7 mouse cellular contexts compared by ENCODE assay signal in genomic region chr17:66100566-66101379, GRCm38 (mm10). TPM values are rescaled to one million over a fixed set of nuclear protein-coding genes. Genes with fewer than 3 reads are reported as not detected.
DNase-seq lines count a peak whose midpoint lies in the region; ATAC-seq and TF ChIP-seq lines count a peak whose summit lies in the region.

No protein-coding gene starts in this region.

- H3K4me2 ChIP-seq in hindbrain, embryonic 12.5 days (replicated peaks), result peak overlapping the region; percentile 95
- H3K4me2 ChIP-seq in liver, embryonic 15.5 days, result peak overlapping the region; percentile 85
- H3K4me2 ChIP-seq in stomach, embryonic 16.5 days (ENCODE audit: low read depth, low read length), result peak overlapping the region; percentile 72

- WGBS in hindbrain, embryonic 12.5 days, result under 1% methylated on average over 41 of the region's 41 CpGs
- WGBS in liver, embryonic 15.5 days (ENCODE audit: insufficient replicate concordance), result under 1% methylated on average over 41 of the region's 41 CpGs
- under 1% methylated on average over 41 of the region's 41 CpGs for WGBS in stomach, embryonic 16.5 days

- H3K9ac ChIP-seq in hindbrain, embryonic 12.5 days, result peak overlapping the region; percentile 91
- H3K9ac ChIP-seq in liver, embryonic 15.5 days, result peak overlapping the region; percentile 95
- peak overlapping the region; percentile 97 for H3K9ac ChIP-seq in stomach, embryonic 16.5 days (ENCODE audit: low read length)

- no peaks in the 10 kb centered on the region for H3K36me3 ChIP-seq in hindbrain, embryonic 12.5 days
- H3K36me3 ChIP-seq in liver, embryonic 15.5 days (replicated peaks), result 0 out of 2 replicates have a peak, but pooled peaks cover 5% of the 10 kb centered on the region
- H3K36me3 ChIP-seq in stomach, embryonic 16.5 days (ENCODE audit: control insufficient read depth, insufficient read depth, low read length), result no peaks in the 10 kb centered on the region

- peak overlapping the region; percentile 97 for H3K27ac ChIP-seq in cortical plate, adult 2 months (ENCODE audit: insufficient read depth, low read length)
- peak overlapping the region; percentile 96 for H3K27ac ChIP-seq in hindbrain, embryonic 12.5 days
- peak overlapping the region; percentile 94 for H3K27ac ChIP-seq in liver, embryonic 15.5 days (replicated peaks)
- H3K27ac ChIP-seq in stomach, embryonic 16.5 days (ENCODE audit: low read length), result peak overlapping the region; percentile 95

- H3K4me3 ChIP-seq in cortical plate, adult 2 months (ENCODE audit: insufficient read depth, low read length), result peak overlapping the region; percentile 83
- H3K4me3 ChIP-seq in hindbrain, embryonic 12.5 days, result peak overlapping the region; percentile 82
- H3K4me3 ChIP-seq in liver, embryonic 15.5 days (replicated peaks), result peak overlapping the region; percentile 92
- H3K4me3 ChIP-seq in stomach, embryonic 16.5 days (replicated peaks; ENCODE audit: low read length), result peak overlapping the region; percentile 96

- no peak for TF ChIP-seq POLR2A in cortical plate, adult 2 months (IDR thresholded peaks at IDR 0.05; ENCODE audit: extremely low read depth, insufficient read depth, low read length)

- no peak for TF ChIP-seq CTCF in cortical plate, adult 2 months (IDR thresholded peaks at IDR 0.05; ENCODE audit: extremely low read depth, insufficient read depth, low read length)

- no peaks in the 10 kb centered on the region for H3K27me3 ChIP-seq in hindbrain, embryonic 12.5 days
- no peaks in the 10 kb centered on the region for H3K27me3 ChIP-seq in liver, embryonic 15.5 days
- H3K27me3 ChIP-seq in stomach, embryonic 16.5 days (ENCODE audit: control insufficient read depth, insufficient read depth, low read length), result no peaks in the 10 kb centered on the region

- ATAC-seq in hindbrain, embryonic 12.5 days (ENCODE audit: low FRiP score), result no peak
- peak; percentile 43 for ATAC-seq in liver, embryonic 15.5 days (ENCODE audit: insufficient read depth)
- ATAC-seq in stomach, embryonic 16.5 days (ENCODE audit: insufficient read depth, low FRiP score), result 0 out of 2 replicates have a peak, but pooled peaks have one; percentile 4

- DNase-seq in right cerebral cortex, adult 18-20 months, result peak; percentile 17
- DNase-seq in right cerebral cortex, adult 2 months (ENCODE audit: low spot score in 2 of 2), result no peak
- no peak for DNase-seq in gastrocnemius, postnatal 25 days

- H3K4me1 ChIP-seq in cortical plate, adult 2 months (ENCODE audit: control insufficient read depth, insufficient read depth, low read length), result peaks cover 10% of the 10 kb centered on the region
- peaks cover 14% of the 10 kb centered on the region for H3K4me1 ChIP-seq in hindbrain, embryonic 12.5 days
- peaks cover 38% of the 10 kb centered on the region for H3K4me1 ChIP-seq in liver, embryonic 15.5 days (replicated peaks)
- H3K4me1 ChIP-seq in stomach, embryonic 16.5 days (ENCODE audit: control insufficient read depth, insufficient read depth, low read length), result peaks cover 5% of the 10 kb centered on the region; the same call in 1 of the 2 replicates

- no peaks in the 10 kb centered on the region for H3K9me3 ChIP-seq in hindbrain, embryonic 12.5 days (replicated peaks)
- no peaks in the 10 kb centered on the region for H3K9me3 ChIP-seq in liver, embryonic 15.5 days (replicated peaks)
- H3K9me3 ChIP-seq in stomach, embryonic 16.5 days (replicated peaks; ENCODE audit: control insufficient read depth, low read length), result no peaks in the 10 kb centered on the region

RNA-seq across cellular contexts. Expression of gene Ndufv2, which starts 0.6 kb away (rescaled TPM):
- polyA plus RNA-seq in cortical plate, adult 2 months (2012; rRNA removed), result 174 and 176 TPM in 2 replicates
- 265 and 282 TPM in 2 replicates for polyA plus RNA-seq in hindbrain, embryonic 12.5 days (2016; fragmentation: Nextera tagmentation; extraction: Ambion mirVana)
- polyA plus RNA-seq in liver, embryonic 15.5 days (2015; fragmentation: Nextera tagmentation; extraction: Ambion mirVana), result 180 and 198 TPM in 2 replicates
- polyA plus RNA-seq in stomach, embryonic 16.5 days (2015; fragmentation: Nextera tagmentation; extraction: Ambion mirVana), result 331 and 340 TPM in 2 replicates
- 100 to 1,000 TPM; 731 to 746 TPM for total RNA-seq in gastrocnemius, postnatal 25 days (2021)

RNA-seq across cellular contexts. Expression of gene Washc1, which starts 10.6 kb away (rescaled TPM):
- 48.6 and 50.0 TPM in 2 replicates for polyA plus RNA-seq in cortical plate, adult 2 months (2012; rRNA removed)
- polyA plus RNA-seq in hindbrain, embryonic 12.5 days (2016; fragmentation: Nextera tagmentation; extraction: Ambion mirVana), result 38.5 and 39.9 TPM in 2 replicates
- polyA plus RNA-seq in liver, embryonic 15.5 days (2015; fragmentation: Nextera tagmentation; extraction: Ambion mirVana), result 15.2 and 17.1 TPM in 2 replicates
- 35.3 and 36.1 TPM in 2 replicates for polyA plus RNA-seq in stomach, embryonic 16.5 days (2015; fragmentation: Nextera tagmentation; extraction: Ambion mirVana)
- 10 to 100 TPM; 12.8 to 14.1 TPM for total RNA-seq in gastrocnemius, postnatal 25 days (2021)

RNA-seq across cellular contexts. Expression of gene Ddx11, which starts 22.5 kb away (rescaled TPM):
- 1.3 and 1.9 TPM in 2 replicates for polyA plus RNA-seq in cortical plate, adult 2 months (2012; rRNA removed)
- polyA plus RNA-seq in hindbrain, embryonic 12.5 days (2016; fragmentation: Nextera tagmentation; extraction: Ambion mirVana), result 19.4 and 20.2 TPM in 2 replicates
- 6.4 and 6.5 TPM in 2 replicates for polyA plus RNA-seq in liver, embryonic 15.5 days (2015; fragmentation: Nextera tagmentation; extraction: Ambion mirVana)
- polyA plus RNA-seq in stomach, embryonic 16.5 days (2015; fragmentation: Nextera tagmentation; extraction: Ambion mirVana), result 17.7 and 20.1 TPM in 2 replicates
- under 1 TPM; 0.38 to 0.48 TPM for total RNA-seq in gastrocnemius, postnatal 25 days (2021)

RNA-seq across cellular contexts. Expression of gene Ankrd12, which starts 23.9 kb away (rescaled TPM):
- polyA plus RNA-seq in cortical plate, adult 2 months (2012; rRNA removed), result 23.9 and 25.1 TPM in 2 replicates
- polyA plus RNA-seq in hindbrain, embryonic 12.5 days (2016; fragmentation: Nextera tagmentation; extraction: Ambion mirVana), result 70.7 and 78.1 TPM in 2 replicates
- 6.8 and 8.8 TPM in 2 replicates for polyA plus RNA-seq in liver, embryonic 15.5 days (2015; fragmentation: Nextera tagmentation; extraction: Ambion mirVana)
- polyA plus RNA-seq in stomach, embryonic 16.5 days (2015; fragmentation: Nextera tagmentation; extraction: Ambion mirVana), result 26.8 and 30.3 TPM in 2 replicates
- total RNA-seq in gastrocnemius, postnatal 25 days (2021), result 10 to 100 TPM in 1 of 2 experiments, 1 to 10 TPM in 1; 9.7 to 13.7 TPM
